ENCODE assay signal across 12 mouse cellular contexts in the genomic region with DNA sequence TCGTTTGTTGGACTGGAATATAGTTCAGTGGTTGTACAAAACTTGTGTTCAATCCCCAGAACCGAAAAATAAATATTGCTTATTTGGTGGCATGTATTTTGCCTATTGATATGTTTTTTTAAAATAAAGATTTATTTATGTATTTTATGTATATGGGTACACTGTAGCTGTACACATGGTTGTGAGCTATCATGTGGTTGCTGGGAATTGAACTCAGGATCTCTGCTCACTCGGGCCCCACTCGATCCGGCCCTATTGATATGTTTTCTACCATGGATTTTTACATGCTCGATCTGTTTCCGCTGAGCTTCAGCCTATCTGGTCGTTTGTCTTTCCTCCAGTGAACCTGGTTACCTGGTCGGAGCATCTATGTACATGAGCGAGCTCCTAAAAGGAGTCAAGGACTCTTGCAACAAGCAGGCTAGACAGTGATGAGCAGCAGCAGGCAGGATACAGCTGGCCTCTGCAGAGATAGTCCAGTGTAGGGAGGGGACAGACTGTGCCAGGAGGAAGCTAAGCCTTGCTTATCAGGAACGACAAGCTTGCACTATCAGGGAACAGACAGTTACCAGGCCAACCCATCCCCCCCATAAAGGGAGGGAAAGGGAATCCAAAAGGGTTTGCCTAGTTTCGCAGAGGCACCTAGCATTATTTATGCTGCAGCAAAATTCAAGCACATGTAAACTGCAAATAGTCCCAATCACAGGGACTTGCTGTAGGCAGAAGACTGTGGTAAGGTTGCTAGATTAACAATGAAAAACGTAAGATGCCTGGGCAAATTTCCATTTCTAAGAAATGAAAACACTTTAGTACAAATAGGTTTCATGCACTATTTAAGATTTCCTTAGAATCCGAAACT. TPM values are rescaled to one million over a fixed set of nuclear protein-coding genes. Genes with fewer than 3 reads are reported as not detected.
DNase-seq lines count a peak whose midpoint lies in the region; ATAC-seq and TF ChIP-seq lines count a peak whose summit lies in the region.
"Had no signal": no experiment of that assay in that cellular context is flagged by ENCODE, and none has a peak within 500 bp of the region (broad histone marks: within the 10 kb centered on the region; RNA-seq: fewer than 3 reads in every experiment).

No protein-coding gene starts in this region.

- no peak for TF ChIP-seq POLR2A in kidney, adult 2 months (IDR thresholded peaks at IDR 0.05; ENCODE audit: low read depth, low read length)

- H3K27ac ChIP-seq in kidney, embryonic 14.5 days (ENCODE audit: low read depth, low read length), result no peak overlapping the region
- no peak overlapping the region for H3K27ac ChIP-seq in kidney, adult 2 months (ENCODE audit: insufficient read depth, low read depth, low read length)
- H3K27ac ChIP-seq in liver, embryonic 12.5 days, result peak overlapping the region; percentile 96
- H3K27ac ChIP-seq in forebrain, embryonic 13.5 days, result no peak overlapping the region
- H3K27ac ChIP-seq: hindbrain, embryonic 10.5 days; limb, embryonic 15.5 days had no signal

- H3K4me1 ChIP-seq in kidney, embryonic 14.5 days (ENCODE audit: control insufficient read depth, insufficient read depth, low read length), result no peaks in the 10 kb centered on the region
- peaks cover 5% of the 10 kb centered on the region; the same call in 1 of the 2 replicates for H3K4me1 ChIP-seq in kidney, adult 2 months (ENCODE audit: control insufficient read depth, insufficient read depth, low read length)
- H3K4me1 ChIP-seq in liver, embryonic 12.5 days, result peaks cover 85% of the 10 kb centered on the region
- no peaks in the 10 kb centered on the region for H3K4me1 ChIP-seq in forebrain, embryonic 13.5 days
- H3K4me1 ChIP-seq: limb, embryonic 15.5 days had no signal

- H3K9ac ChIP-seq in kidney, embryonic 14.5 days (ENCODE audit: low read depth, low read length), result no peak overlapping the region
- peak overlapping the region; percentile 64 for H3K9ac ChIP-seq in liver, embryonic 12.5 days
- no peak overlapping the region for H3K9ac ChIP-seq in forebrain, embryonic 13.5 days
- H3K9ac ChIP-seq: limb, embryonic 15.5 days had no signal

- 82% methylated on average over 14 of the region's 14 CpGs for WGBS in kidney, embryonic 14.5 days
- 68% methylated on average over 14 of the region's 14 CpGs for WGBS in kidney, adult 2 months
- WGBS in liver, embryonic 12.5 days (ENCODE audit: insufficient replicate concordance), result 13% methylated on average over 14 of the region's 14 CpGs
- WGBS in forebrain, embryonic 13.5 days, result 82% methylated on average over 14 of the region's 14 CpGs

- no peaks in the 10 kb centered on the region for H3K36me3 ChIP-seq in kidney, embryonic 14.5 days (ENCODE audit: control insufficient read depth, insufficient read depth, low read length)
- no peaks in the 10 kb centered on the region for H3K36me3 ChIP-seq in kidney, adult 2 months (ENCODE audit: control insufficient read depth, insufficient read depth, low read length)
- no peaks in the 10 kb centered on the region for H3K36me3 ChIP-seq in liver, embryonic 12.5 days
- H3K36me3 ChIP-seq in forebrain, embryonic 13.5 days (ENCODE audit: poor library complexity, severe bottlenecking), result no peaks in the 10 kb centered on the region
- H3K36me3 ChIP-seq: hindbrain, embryonic 10.5 days; limb, embryonic 15.5 days had no signal

- no peaks in the 10 kb centered on the region for H3K9me3 ChIP-seq in kidney, embryonic 14.5 days (ENCODE audit: control insufficient read depth, low read length)
- no peaks in the 10 kb centered on the region for H3K9me3 ChIP-seq in liver, embryonic 12.5 days (replicated peaks)
- H3K9me3 ChIP-seq in forebrain, embryonic 13.5 days (replicated peaks), result no peaks in the 10 kb centered on the region
- H3K9me3 ChIP-seq: hindbrain, embryonic 10.5 days; limb, embryonic 15.5 days had no signal

- no peak for DNase-seq in kidney, adult 2 months
- DNase-seq in c-Kit-positive CD71-positive TER-119-positive erythroid progenitor cells, embryonic 14.5 days (ENCODE audit: low spot score), result peak; percentile 94
- peak; percentile 66 to 81 for DNase-seq in spleen, postnatal 36 days (ENCODE audit: low spot score in 2 of 2)
- DNase-seq in natural killer cell, adult 2 months (ENCODE audit: low spot score in 2 of 2), result no peak
- no peak for DNase-seq in frontal cortex, postnatal 10 days (ENCODE audit: low spot score in 2 of 2)
- DNase-seq: cerebellum, adult 9-10 months; retina, postnatal 1 day had no signal

- H3K4me2 ChIP-seq in kidney, embryonic 14.5 days (replicated peaks; ENCODE audit: low read depth, low read length), result no peak overlapping the region
- peak overlapping the region; percentile 65 for H3K4me2 ChIP-seq in liver, embryonic 12.5 days
- H3K4me2 ChIP-seq in forebrain, embryonic 13.5 days, result no peak overlapping the region
- H3K4me2 ChIP-seq: limb, embryonic 15.5 days had no signal

- H3K4me3 ChIP-seq in kidney, embryonic 14.5 days (ENCODE audit: low read length), result no peak overlapping the region
- no peak overlapping the region for H3K4me3 ChIP-seq in kidney, adult 2 months (ENCODE audit: insufficient read depth, low read depth, low read length)
- H3K4me3 ChIP-seq in liver, embryonic 12.5 days, result peak overlapping the region; percentile 34; the same call in 1 of the 2 replicates
- no peak overlapping the region for H3K4me3 ChIP-seq in forebrain, embryonic 13.5 days
- H3K4me3 ChIP-seq: hindbrain, embryonic 10.5 days; limb, embryonic 15.5 days had no signal

- peak; percentile 76 for ATAC-seq in kidney, embryonic 14.5 days (ENCODE audit: low FRiP score, low TSS enrichment)
- peak; percentile 100 for ATAC-seq in liver, embryonic 12.5 days
- ATAC-seq in forebrain, embryonic 13.5 days, result no peak

- TF ChIP-seq CTCF in kidney, adult 2 months (conservative IDR thresholded peaks at IDR 0.05; ENCODE audit: insufficient read depth, insufficient read length, low read depth, low read length), result no peak

- H3K27me3 ChIP-seq in kidney, embryonic 14.5 days (ENCODE audit: control insufficient read depth, insufficient read depth, low read length), result no peaks in the 10 kb centered on the region
- no peaks in the 10 kb centered on the region for H3K27me3 ChIP-seq in kidney, adult 2 months (replicated peaks; ENCODE audit: control insufficient read depth, insufficient read depth, low read length)
- no peaks in the 10 kb centered on the region for H3K27me3 ChIP-seq in liver, embryonic 12.5 days (replicated peaks)
- no peaks in the 10 kb centered on the region for H3K27me3 ChIP-seq in forebrain, embryonic 13.5 days
- H3K27me3 ChIP-seq: limb, embryonic 15.5 days had no signal

RNA-seq across cellular contexts. Expression of a gene that starts 7.3 kb away (rescaled TPM):
- polyA plus RNA-seq in kidney, embryonic 14.5 days (2014; fragmentation: Nextera tagmentation; extraction: Ambion mirVana), result 89.0 and 141 TPM in 2 replicates
- polyA plus RNA-seq in kidney, adult 2 months (2012; rRNA removed), result 7.9 and 14.3 TPM in 2 replicates
- 114 and 122 TPM in 2 replicates for polyA plus RNA-seq in liver, embryonic 12.5 days (2016; fragmentation: Nextera tagmentation; extraction: Ambion mirVana)
- 73.2 and 84.7 TPM in 2 replicates for polyA plus RNA-seq in forebrain, embryonic 13.5 days (2015; fragmentation: Nextera tagmentation; extraction: Ambion mirVana)

Comparison
In these comparisons a context has a peak if more than half of its experiments do, and no peak if none do; other contexts are left out.
1. DNase-seq: peak in c-Kit-positive CD71-positive TER-119-positive erythroid progenitor cells, embryonic 14.5 days (single experiment) and spleen, postnatal 36 days (2 of 2); none in kidney, adult 2 months (single experiment), natural killer cell, adult 2 months (0 of 2) and frontal cortex, postnatal 10 days (0 of 2).